Mouse (Mus musculus) kidney, embryonic 15.5 days (tissue): Measurements from ENCODE around the gene Ghitm. TPM values are rescaled to one million over a fixed set of nuclear protein-coding genes. Genes with fewer than 3 reads are reported as not detected.
"Not testable (repeated sequence)": the region's sequence is repeated elsewhere in the genome, so short reads cannot be mapped to it uniquely, and the experiment has no call there.

Source experiments
- ATAC-seq: fragments of 200-750 bp; cut with Nextera tagmentation; replicated peaks from 2 replicates; pipeline ENCODE4 v1.8.0; 2017; ENCODE audit warnings: moderate TSS enrichment; ENCODE audit not compliant: low FRiP score
- H3K27ac ChIP-seq: fragments of 300-500 bp; sonication (generic); 2 replicates; pipeline ENCODE4 v1.5.1; 2015; ENCODE audit warnings: mild to moderate bottlenecking, inconsistent platforms
- H3K27me3 ChIP-seq: fragments of 300-500 bp; sonication (generic); 2 replicates; pipeline ENCODE4 v1.6.1; 2015; ENCODE audit warnings: inconsistent platforms
- H3K36me3 ChIP-seq: fragments of 300-500 bp; sonication (generic); 2 replicates; pipeline ENCODE4 v1.6.1; 2015; ENCODE audit warnings: inconsistent platforms
- H3K4me1 ChIP-seq: fragments of 300-500 bp; sonication (generic); 2 replicates; pipeline ENCODE4 v1.6.1; 2015; ENCODE audit warnings: inconsistent platforms
- H3K4me2 ChIP-seq: fragments of 300-500 bp; sonication (generic); 2 replicates; pipeline ENCODE4 v1.6.1; 2015; ENCODE audit warnings: moderate library complexity, mild to moderate bottlenecking, inconsistent platforms
- H3K4me3 ChIP-seq: fragments of 300-500 bp; sonication (generic); replicated peaks from 2 replicates; pipeline ENCODE4 v1.5.1; 2015; ENCODE audit warnings: mild to moderate bottlenecking, inconsistent platforms
- H3K9ac ChIP-seq: fragments of 300-500 bp; sonication (generic); 2 replicates; pipeline ENCODE4 v1.6.1; 2015; ENCODE audit warnings: mild to moderate bottlenecking, inconsistent platforms
- H3K9me3 ChIP-seq: fragments of 300-500 bp; sonication (generic); replicated peaks from 2 replicates; pipeline ENCODE4 v1.6.1; 2016; ENCODE audit warnings: inconsistent platforms
- WGBS: fragments of 180-500 bp; shearing (Covaris S2); methylation state at CpG from one replicate; pipeline ENCODE4 v1.1.7; 2015; ENCODE audit warnings: mixed read lengths; 5-methylcytosine and 5-hydroxymethylcytosine counted together
- polyA plus RNA-seq: library from polyadenylated mRNA; unstranded; fragments of >200 nt; fragmentation: Nextera tagmentation; extraction: Ambion mirVana; gene quantifications from 2 replicates; pipeline ENCODE4 v1.2.1, GENCODE M21; 2015

Gene Ghitm
- polyA plus RNA-seq, result 229 TPM in 2 replicates

DNA sequence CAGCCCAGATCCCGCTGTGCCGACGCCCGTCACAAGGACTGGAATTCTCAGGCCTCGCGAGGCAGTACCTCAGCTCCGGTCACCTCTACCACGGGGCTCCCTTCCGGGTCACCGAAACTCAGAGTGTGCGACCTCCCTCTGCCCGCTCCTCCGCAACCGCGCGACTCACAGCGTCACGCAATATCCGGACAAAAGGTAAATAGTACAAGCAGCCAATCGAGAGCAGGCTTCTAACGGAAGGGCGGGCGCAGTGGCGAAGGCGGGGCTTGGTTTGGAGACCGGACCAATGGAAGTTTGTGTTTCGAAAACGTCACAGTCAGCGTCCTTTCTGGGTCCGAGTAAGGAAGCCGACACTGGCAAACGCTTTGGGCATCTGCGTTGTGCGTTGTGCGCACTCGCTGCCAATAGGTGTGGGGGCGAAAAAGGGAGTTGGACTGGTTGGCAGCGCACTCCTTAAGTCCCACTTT lies at the start of gene Ghitm:
TSS of gene Ghitm (minus strand) at position 146 of the 467 bp plus-strand sequence.
- peak within 1 kb of the TSS; percentile 92 for H3K27ac ChIP-seq
- H3K4me3 ChIP-seq, result peak within 1 kb of the TSS; percentile 96
- peak within 1 kb of the TSS; percentile 90 for H3K9ac ChIP-seq
- peak within 1 kb of the TSS; percentile 61 for H3K4me2 ChIP-seq
- H3K9me3 ChIP-seq, result no peaks in the 10 kb centered on the region
- ATAC-seq, result peak; percentile 99
- under 1% methylated on average over 38 of the region's 38 CpGs for WGBS
- no peaks in the 10 kb centered on the region for H3K27me3 ChIP-seq
- peaks cover 8% of the 10 kb centered on the region for H3K4me1 ChIP-seq
- H3K36me3 ChIP-seq, result peaks cover 29% of the 10 kb centered on the region

DNA sequence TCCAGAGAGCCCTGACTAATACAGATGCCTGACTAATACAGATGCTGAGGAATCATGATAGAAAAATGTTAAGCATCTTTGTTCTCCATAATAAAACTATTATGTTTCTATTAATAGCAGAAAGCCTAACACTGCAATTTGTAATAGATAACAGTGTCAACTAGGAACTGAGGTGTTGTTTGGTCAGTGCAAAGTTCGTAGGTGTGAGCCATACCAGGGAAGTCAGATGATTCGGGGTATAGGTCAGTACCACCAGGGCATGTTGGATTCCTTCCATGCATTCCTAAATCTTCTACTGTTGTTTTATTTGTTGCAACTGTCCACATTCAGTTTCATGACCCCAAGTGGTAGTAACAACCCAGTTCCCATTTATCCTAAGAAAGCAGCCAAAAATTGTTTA lies 49.8 kb upstream of the Ghitm start:
- Histone ChIP-seq H3K27ac (no peak overlapping the region), H3K36me3 (no peaks in the 10 kb centered on the region), H3K4me2 (no peak overlapping the region), H3K27me3 (no peaks in the 10 kb centered on the region), H3K9me3 (no peaks in the 10 kb centered on the region), H3K4me1 (no peaks in the 10 kb centered on the region), H3K4me3 (no peak overlapping the region), H3K9ac (no peak overlapping the region)
- 83% methylated on average over 2 of the region's 2 CpGs for WGBS
- no peak for ATAC-seq

DNA sequence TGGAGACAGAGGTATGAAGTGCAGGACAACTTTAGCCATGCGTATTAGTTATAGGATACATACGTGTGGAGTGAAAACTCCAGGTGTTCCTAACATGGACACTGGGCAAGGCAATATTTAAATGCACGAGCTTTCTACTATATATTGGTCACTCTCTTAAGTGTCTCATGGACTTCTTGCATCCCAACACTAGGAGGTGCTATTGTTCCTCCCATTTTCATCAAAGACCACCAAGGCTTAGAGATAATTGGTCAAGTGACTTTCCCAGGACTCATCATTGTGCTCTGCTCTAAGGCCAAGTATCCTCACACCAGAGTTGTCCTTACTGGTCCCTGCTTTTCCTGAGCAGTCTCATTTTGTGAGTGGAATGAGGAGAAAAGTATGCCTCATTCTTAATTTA lies 39.4 kb upstream of the Ghitm start:
- Histone ChIP-seq H3K4me1 (no peaks in the 10 kb centered on the region), H3K9me3 (no peaks in the 10 kb centered on the region), H3K4me2 (no peak overlapping the region), H3K9ac (no peak overlapping the region), H3K27ac (no peak overlapping the region), H3K36me3 (no peaks in the 10 kb centered on the region), H3K27me3 (peaks cover 3% of the 10 kb centered on the region; the same call in 1 of the 2 replicates), H3K4me3 (no peak overlapping the region)
- no peak for ATAC-seq
- 69% methylated on average over 3 of the region's 3 CpGs for WGBS

DNA sequence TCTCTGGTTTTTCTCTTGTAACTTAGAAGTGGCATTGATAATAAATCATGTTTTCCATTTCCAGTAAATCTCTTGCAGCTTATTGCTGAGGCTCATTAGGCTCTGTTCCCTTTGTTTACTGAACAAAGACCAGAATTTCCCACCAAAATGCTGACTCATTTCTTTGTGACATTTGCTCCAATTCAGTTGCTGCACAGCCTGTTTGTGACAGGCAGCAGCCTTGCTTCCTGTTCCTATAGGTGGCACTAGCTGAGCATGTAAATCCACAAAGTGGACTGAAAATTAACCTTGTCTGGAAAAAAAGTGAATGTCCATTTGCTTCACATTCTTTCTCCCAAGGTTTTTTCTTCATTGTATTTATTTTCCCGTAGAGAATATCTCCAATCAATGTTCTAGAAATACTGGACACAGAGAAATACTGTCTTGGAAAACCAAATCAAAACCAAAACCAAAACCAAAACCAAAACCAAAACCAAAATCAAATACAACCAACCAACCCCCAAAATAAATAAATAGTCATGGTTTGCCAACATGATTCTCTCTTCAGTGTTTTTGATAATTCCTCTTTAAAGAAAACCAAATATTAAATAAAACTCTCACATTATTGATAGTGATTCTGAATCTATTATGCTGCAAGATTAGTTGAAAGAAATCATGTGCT lies 30.3 kb upstream of the Ghitm start:
- H3K4me1 ChIP-seq, result no peaks in the 10 kb centered on the region
- H3K27ac ChIP-seq, result no peak overlapping the region
- no peak overlapping the region for H3K4me3 ChIP-seq
- H3K4me2 ChIP-seq, result no peak overlapping the region
- H3K36me3 ChIP-seq, result no peaks in the 10 kb centered on the region
- no peak for ATAC-seq
- WGBS, result 47% methylated on average over 1 of the region's 1 CpGs
- H3K9ac ChIP-seq, result no peak overlapping the region
- no peaks in the 10 kb centered on the region for H3K9me3 ChIP-seq
- no peaks in the 10 kb centered on the region for H3K27me3 ChIP-seq

DNA sequence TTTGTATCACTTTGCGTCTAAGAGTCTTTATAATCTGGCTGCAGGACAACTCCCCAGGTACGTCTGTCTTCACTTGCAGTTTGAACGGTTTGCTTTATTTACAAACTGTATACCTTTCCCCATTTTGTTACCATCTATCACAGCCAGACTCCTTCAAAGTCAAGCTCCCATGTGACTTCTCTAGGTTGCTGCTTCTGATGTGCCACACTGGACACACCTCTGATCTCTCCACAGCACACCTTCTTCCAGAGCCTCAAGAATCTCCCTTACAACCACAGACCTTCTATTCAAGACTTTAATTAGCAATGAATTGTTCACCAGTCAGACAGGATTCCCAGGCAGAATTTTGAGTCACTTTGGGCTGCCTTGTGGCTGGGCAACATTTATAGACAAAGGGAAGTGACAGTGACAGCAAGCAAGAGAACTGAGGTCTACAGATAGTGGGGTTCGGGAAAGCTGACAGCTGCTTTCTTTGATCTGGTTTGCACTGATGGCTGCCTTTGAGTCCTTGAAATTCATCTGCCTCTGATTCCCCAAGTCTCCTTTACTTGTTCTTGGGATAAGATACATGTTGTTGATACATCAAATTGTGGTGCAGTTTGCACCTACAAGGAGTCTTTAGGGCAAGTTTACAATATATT lies 29.4 kb upstream of the Ghitm start:
- Histone ChIP-seq H3K9ac (no peak overlapping the region), H3K27me3 (no peaks in the 10 kb centered on the region), H3K36me3 (no peaks in the 10 kb centered on the region), H3K4me3 (no peak overlapping the region), H3K4me2 (no peak overlapping the region), H3K9me3 (0 out of 2 replicates have a peak, but pooled peaks cover 2% of the 10 kb centered on the region), H3K27ac (no peak overlapping the region), H3K4me1 (no peaks in the 10 kb centered on the region)
- WGBS, result 82% methylated on average over 4 of the region's 4 CpGs
- no peak for ATAC-seq

DNA sequence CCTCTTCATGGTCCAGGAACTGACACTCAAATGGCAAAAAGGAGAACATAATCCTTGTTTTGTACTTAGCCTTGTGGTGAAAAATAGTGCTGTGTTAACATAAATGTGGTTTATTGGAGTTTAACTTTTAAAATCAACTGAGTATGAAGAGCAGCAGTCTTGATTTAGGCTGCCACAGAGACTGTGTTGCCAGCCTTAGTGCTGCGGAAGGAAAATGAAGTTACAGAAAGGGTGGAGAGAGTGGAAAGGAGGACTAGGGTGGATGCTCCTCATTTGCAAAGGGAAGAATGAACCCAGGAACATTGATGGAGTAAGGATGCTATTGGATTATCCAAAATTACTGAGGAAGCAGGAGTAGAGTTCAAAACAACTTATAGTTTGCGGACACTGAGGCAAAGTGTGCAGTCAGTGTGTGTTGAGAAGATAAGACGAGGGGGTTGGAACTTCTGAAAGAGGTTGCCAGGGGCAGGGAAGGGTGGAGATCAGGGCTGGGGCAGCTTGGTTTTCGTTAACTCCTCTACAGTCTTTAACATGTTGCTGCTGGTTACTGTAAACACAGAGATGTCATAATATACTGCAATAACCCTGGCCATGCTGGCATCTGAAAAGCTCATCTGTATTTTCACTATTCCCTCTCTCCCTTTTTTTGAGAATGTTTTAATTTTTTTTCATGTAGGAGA lies 28.3 kb upstream of the Ghitm start:
- no peaks in the 10 kb centered on the region for H3K27me3 ChIP-seq
- no peak overlapping the region for H3K4me2 ChIP-seq
- H3K4me1 ChIP-seq, result no peaks in the 10 kb centered on the region
- 0 out of 2 replicates have a peak, but pooled peaks cover 3% of the 10 kb centered on the region for H3K9me3 ChIP-seq
- H3K4me3 ChIP-seq, result no peak overlapping the region
- H3K36me3 ChIP-seq, result no peaks in the 10 kb centered on the region
- ATAC-seq, result no peak; the same call in 1 of the 2 replicates
- no peak overlapping the region for H3K9ac ChIP-seq
- H3K27ac ChIP-seq, result no peak overlapping the region
- WGBS, result 62% methylated on average over 4 of the region's 4 CpGs

DNA sequence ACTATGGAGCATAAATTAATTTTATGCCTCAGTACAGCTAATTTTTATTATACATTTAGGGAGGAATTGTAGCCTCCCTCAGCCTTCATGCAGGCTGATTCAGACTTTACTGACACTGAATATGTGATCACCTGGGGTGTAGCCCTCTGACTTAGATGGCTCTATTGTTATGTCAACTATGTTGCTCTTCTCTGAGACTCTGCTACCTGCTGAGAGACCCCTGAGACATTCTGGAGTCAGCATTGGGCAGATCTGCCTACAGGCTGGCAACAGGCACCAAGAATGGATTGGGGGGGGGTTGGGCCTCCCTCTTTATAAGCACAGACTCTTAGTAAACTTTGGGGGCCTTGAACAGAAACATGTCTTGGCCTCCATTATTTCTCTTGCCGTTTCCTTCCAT lies 19.3 kb upstream of the Ghitm start:
- ATAC-seq, result no peak
- H3K36me3 ChIP-seq, result no peaks in the 10 kb centered on the region
- no peak overlapping the region for H3K4me3 ChIP-seq
- no peak overlapping the region for H3K4me2 ChIP-seq
- H3K9ac ChIP-seq, result no peak overlapping the region
- H3K9me3 ChIP-seq, result peaks cover 5% of the 10 kb centered on the region
- H3K27ac ChIP-seq, result no peak overlapping the region
- no peaks in the 10 kb centered on the region for H3K27me3 ChIP-seq
- H3K4me1 ChIP-seq, result no peaks in the 10 kb centered on the region
- 89% methylated on average over 1 of the region's 1 CpGs for WGBS

DNA sequence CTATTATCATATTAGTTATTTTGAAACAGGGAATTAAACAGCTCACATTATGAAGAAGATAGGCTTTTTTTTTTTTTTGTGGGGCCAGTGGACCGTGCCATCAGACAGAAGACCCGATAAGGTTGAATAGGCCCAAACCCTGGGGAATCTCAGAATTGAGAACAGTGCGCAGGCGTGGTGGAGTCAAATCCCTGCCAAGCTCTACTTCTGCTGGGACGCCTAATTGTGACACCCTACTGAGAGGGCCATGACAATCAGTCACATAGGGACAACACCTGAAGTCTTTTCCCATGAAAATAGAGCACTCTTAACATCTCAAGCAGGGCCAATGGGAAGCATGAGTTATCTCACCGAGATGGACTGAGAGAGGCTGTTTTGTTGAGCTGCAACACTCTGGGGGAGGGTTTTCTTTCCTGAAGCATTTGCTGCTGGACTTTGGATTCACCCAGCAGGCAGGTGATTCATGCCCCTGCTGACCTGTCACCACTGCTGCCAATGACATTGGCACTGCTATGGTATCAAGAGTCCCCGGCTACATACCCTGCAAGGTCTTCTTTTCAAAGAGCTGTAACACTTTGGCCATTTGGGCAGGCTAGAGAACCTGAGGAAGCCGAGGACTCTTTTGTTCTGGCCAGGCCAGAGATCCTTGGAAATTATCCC lies 4.1 kb upstream of the Ghitm start:
- Histone ChIP-seq H3K4me1 (peaks cover 1% of the 10 kb centered on the region), H3K4me2 (no peak overlapping the region)
- 69% methylated on average over 8 of the region's 8 CpGs for WGBS

DNA sequence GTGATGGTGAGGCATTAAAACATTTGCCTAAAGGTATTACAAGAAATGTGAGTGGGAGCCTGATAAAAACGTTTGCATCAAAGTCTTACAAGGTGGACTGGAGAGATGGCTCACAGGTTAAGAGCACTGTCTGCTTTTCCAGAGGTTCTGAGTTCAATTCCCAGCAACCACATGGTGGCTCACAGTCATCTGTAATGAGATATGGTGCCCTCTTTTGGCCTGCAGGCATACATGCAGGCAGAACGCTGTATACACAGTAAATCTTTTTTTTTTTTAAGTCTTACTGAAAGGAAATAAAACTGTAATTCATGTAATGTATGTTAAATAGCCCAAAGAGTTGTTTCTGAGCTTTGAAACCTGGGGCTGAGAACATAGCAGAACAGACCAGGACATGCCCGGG lies 2.5 kb upstream of the Ghitm start:
- 80% methylated on average over 2 of the region's 3 CpGs for WGBS
- not testable (repeated sequence) for H3K4me3 ChIP-seq, H3K9me3 ChIP-seq, H3K4me1 ChIP-seq, ATAC-seq, H3K4me2 ChIP-seq, H3K27me3 ChIP-seq, H3K9ac ChIP-seq, H3K36me3 ChIP-seq, H3K27ac ChIP-seq

More for the DNA sequence above, 4.1 kb upstream of the Ghitm start:
- Histone ChIP-seq H3K27ac (no peak overlapping the region), H3K9me3 (no peaks in the 10 kb centered on the region), H3K27me3 (no peaks in the 10 kb centered on the region), H3K4me3 (no peak overlapping the region), H3K9ac (no peak overlapping the region), H3K36me3 (no peaks in the 10 kb centered on the region)
- ATAC-seq, result no peak

DNA sequence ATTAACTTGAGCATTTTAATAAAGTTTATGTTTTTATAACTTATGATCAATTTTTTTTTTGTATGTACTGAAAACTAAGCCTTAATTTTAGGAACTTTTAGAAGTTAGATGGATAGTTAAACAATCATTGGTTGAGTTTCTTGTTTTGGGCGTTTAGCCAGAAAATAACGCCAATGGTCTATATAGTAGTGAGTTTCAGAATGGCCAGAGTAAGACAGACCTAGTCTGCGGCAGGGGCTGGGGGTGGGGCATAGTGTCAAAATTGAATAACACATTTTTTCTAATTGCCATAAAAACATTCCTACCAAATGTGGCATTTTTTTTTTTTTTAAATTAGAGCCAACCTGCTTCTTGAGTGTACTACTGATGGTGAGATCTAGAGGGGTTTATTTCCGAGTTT lies 1.0 kb upstream of the Ghitm start:
- WGBS, result 83% methylated on average over 4 of the region's 4 CpGs
- Histone ChIP-seq H3K27ac (no peak overlapping the region), H3K9me3 (no peaks in the 10 kb centered on the region), H3K9ac (no peak overlapping the region), H3K4me1 (peaks cover 8% of the 10 kb centered on the region), H3K36me3 (peaks cover 20% of the 10 kb centered on the region), H3K27me3 (no peaks in the 10 kb centered on the region), H3K4me2 (no peak overlapping the region), H3K4me3 (no peak overlapping the region)
- no peak for ATAC-seq

DNA sequence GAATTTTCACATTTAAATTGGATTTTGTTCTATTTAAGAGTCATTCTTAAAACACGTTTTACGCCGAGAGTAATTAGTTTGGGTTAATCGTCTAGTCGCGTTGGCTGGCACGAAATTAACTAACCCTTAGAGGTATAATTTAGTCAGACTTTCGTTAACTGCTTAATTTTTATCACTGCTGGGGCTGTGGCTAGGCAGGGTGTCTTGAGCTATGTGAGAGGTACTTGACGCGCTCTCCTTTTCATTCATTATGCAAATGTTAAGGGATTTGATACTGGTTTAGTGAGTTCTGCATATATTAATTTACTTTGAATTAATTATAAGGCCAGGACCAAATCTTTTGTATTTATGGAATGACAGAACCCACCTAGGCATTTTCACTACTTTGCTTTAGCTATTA lies 599 bp upstream of the Ghitm start:
- no peaks in the 10 kb centered on the region for H3K9me3 ChIP-seq
- H3K4me2 ChIP-seq, result peak overlapping the region; percentile 61
- 3% methylated on average over 10 of the region's 10 CpGs for WGBS
- peaks cover 24% of the 10 kb centered on the region for H3K36me3 ChIP-seq
- H3K4me1 ChIP-seq, result peaks cover 8% of the 10 kb centered on the region
- ATAC-seq, result 0 out of 2 replicates have a peak, but pooled peaks have one; percentile 37
- peak overlapping the region; percentile 21; the same call in 1 of the 2 replicates for H3K9ac ChIP-seq
- no peaks in the 10 kb centered on the region for H3K27me3 ChIP-seq
- H3K27ac ChIP-seq, result 0 out of 2 replicates have a peak overlapping the region, but pooled peaks have one; percentile 7
- H3K4me3 ChIP-seq, result peak overlapping the region; percentile 96
